Mouse (Mus musculus) megakaryocyte-erythroid progenitor cell, adult 5-6 weeks (primary cell): ENCODE results near the gene 4930572O03Rik. TPM values are rescaled to one million over a fixed set of nuclear protein-coding genes. Genes with fewer than 3 reads are reported as not detected.
"Not testable (repeated sequence)": the region's sequence is repeated elsewhere in the genome, so short reads cannot be mapped to it uniquely, and the experiment has no call there.

Experiments
- ATAC-seq: replicated peaks from 2 replicates; pipeline ENCODE4 v1.8.0; 2016; ENCODE audit warnings: mild to moderate bottlenecking, inconsistent platforms; ENCODE audit not compliant: severe bottlenecking, poor library complexity, low FRiP score, low TSS enrichment
- total RNA-seq, 2 experiments: library from RNA; stranded (forward) in 1 of 2; stranded (reverse) in 1 of 2; fragments of 200-1000, 215-1000 nt in 1 of 2; fragments of >200 nt in 1 of 2; fragmentation: Nextera tagmentation in 1 of 2; gene quantifications; 2 replicates each; pipeline ENCODE4 v1.2.3; 2014 to 2017

The 4930572O03Rik gene
- not detected in 2 replicates for total RNA-seq (2014; fragmentation: Nextera tagmentation)
- total RNA-seq (2017) = not detected in 2 replicates

GRCm38 (mm10) chr5:15656959-15657358 is at the start of gene 4930572O03Rik:
Gene 4930572O03Rik (minus strand): TSS chr5:15657059.
- not testable (repeated sequence) for ATAC-seq

GRCm38 (mm10) chr5:15702891-15703290 is 46.0 kb upstream of the 4930572O03Rik start:
- ATAC-seq = not testable (repeated sequence)

- not testable (repeated sequence) for ATAC-seq
Observed at GRCm38 (mm10) chr5:15697719-15698118, 40.9 kb upstream of the 4930572O03Rik start.

GRCm38 (mm10) chr5:15691849-15692248 is 35.0 kb upstream of the 4930572O03Rik start:
- ATAC-seq = not testable (repeated sequence)

GRCm38 (mm10) chr5:15690822-15691221 is 34.0 kb upstream of the 4930572O03Rik start:
- ATAC-seq = not testable (repeated sequence)

- ATAC-seq = not testable (repeated sequence)
Observed at GRCm38 (mm10) chr5:15689659-15690213, 32.9 kb upstream of the 4930572O03Rik start.

- ATAC-seq = not testable (repeated sequence)
Observed at GRCm38 (mm10) chr5:15688874-15689658, 32.2 kb upstream of the 4930572O03Rik start.

GRCm38 (mm10) chr5:15681301-15682035 is 24.6 kb upstream of the 4930572O03Rik start:
- not testable (repeated sequence) for ATAC-seq

- not testable (repeated sequence) for ATAC-seq
Observed at GRCm38 (mm10) chr5:15679980-15680949, 23.4 kb upstream of the 4930572O03Rik start.

GRCm38 (mm10) chr5:15678907-15679306 is 22.0 kb upstream of the 4930572O03Rik start:
- not testable (repeated sequence) for ATAC-seq

GRCm38 (mm10) chr5:15677750-15678149 is 20.9 kb upstream of the 4930572O03Rik start:
- not testable (repeated sequence) for ATAC-seq

- ATAC-seq = not testable (repeated sequence)
Observed at GRCm38 (mm10) chr5:15674429-15675244, 17.8 kb upstream of the 4930572O03Rik start.

- ATAC-seq = not testable (repeated sequence)
Observed at GRCm38 (mm10) chr5:15673989-15674388, 17.1 kb upstream of the 4930572O03Rik start.

- ATAC-seq = not testable (repeated sequence)
Observed at GRCm38 (mm10) chr5:15670789-15671188, 13.9 kb upstream of the 4930572O03Rik start.

- not testable (repeated sequence) for ATAC-seq
Observed at GRCm38 (mm10) chr5:15663847-15664246, 7.0 kb upstream of the 4930572O03Rik start.

GRCm38 (mm10) chr5:15652334-15652733 is 4.5 kb downstream of the 4930572O03Rik start:
- not testable (repeated sequence) for ATAC-seq

GRCm38 (mm10) chr5:15645707-15646106 is 11.2 kb downstream of the 4930572O03Rik start:
- not testable (repeated sequence) for ATAC-seq

GRCm38 (mm10) chr5:15637637-15638036 is 19.2 kb downstream of the 4930572O03Rik start:
- not testable (repeated sequence) for ATAC-seq
